Mouse (Mus musculus): ENCODE data around the gene Adamtsl1. TPM values are rescaled to one million over a fixed set of nuclear protein-coding genes. Genes with fewer than 3 reads are reported as not detected.

The Adamtsl1 gene
- polyA plus RNA-seq, 1 experiment = 3.2 TPM

- Histone ChIP-seq H3K4me3 (ENCODE audit: insufficient read depth, low read depth, low read length) (no peak overlapping the region), H3K27ac (replicated peaks; ENCODE audit: low read depth, low read length) (no peak overlapping the region), H3K4me1 (ENCODE audit: control insufficient read depth, insufficient read depth, insufficient read length, low read length) (no peaks in the 10 kb centered on the region)
Measured at GRCm38 (mm10) chr4:86428091-86428745, 914.2 kb downstream of the Adamtsl1 start.

GRCm38 (mm10) chr4:86435631-86436030 lies 921.7 kb downstream of the Adamtsl1 start:
- H3K4me3 ChIP-seq (ENCODE audit: insufficient read depth, low read depth, low read length) = no peak overlapping the region
- no peak overlapping the region for H3K27ac ChIP-seq (replicated peaks; ENCODE audit: low read depth, low read length)
- H3K4me1 ChIP-seq (ENCODE audit: control insufficient read depth, insufficient read depth, insufficient read length, low read length) = no peaks in the 10 kb centered on the region

GRCm38 (mm10) chr4:86436336-86436735 lies 922.4 kb downstream of the Adamtsl1 start:
- Histone ChIP-seq H3K27ac (replicated peaks; ENCODE audit: low read depth, low read length) (no peak overlapping the region), H3K4me1 (ENCODE audit: control insufficient read depth, insufficient read depth, insufficient read length, low read length) (no peaks in the 10 kb centered on the region), H3K4me3 (ENCODE audit: insufficient read depth, low read depth, low read length) (no peak overlapping the region)

- Histone ChIP-seq H3K4me1 (ENCODE audit: control insufficient read depth, insufficient read depth, insufficient read length, low read length) (no peaks in the 10 kb centered on the region), H3K27ac (replicated peaks; ENCODE audit: low read depth, low read length) (no peak overlapping the region), H3K4me3 (ENCODE audit: insufficient read depth, low read depth, low read length) (no peak overlapping the region)
Measured at GRCm38 (mm10) chr4:86450468-86450867, 936.5 kb downstream of the Adamtsl1 start.

GRCm38 (mm10) chr4:86464808-86465207 lies 950.8 kb downstream of the Adamtsl1 start:
- Histone ChIP-seq H3K4me3 (ENCODE audit: insufficient read depth, low read depth, low read length) (no peak overlapping the region), H3K4me1 (ENCODE audit: control insufficient read depth, insufficient read depth, insufficient read length, low read length) (peaks cover 2% of the 10 kb centered on the region; the same call in 1 of the 2 replicates), H3K27ac (replicated peaks; ENCODE audit: low read depth, low read length) (no peak overlapping the region)

Measured in brown adipose tissue, adult 24 weeks (tissue).